Mouse (Mus musculus) T-helper 2 cell (primary cell): ENCODE measurements around the gene Rusc1.

Experiments used
- in situ Hi-C: fragments of 300-600 bp; cut with MboI, MseI; formaldehyde crosslinking; loops from one replicate; pipeline ENCODE4 v1.15.1; 2025; ENCODE audit warnings: high pct_unique_total_duplicates

Rusc1 gene

GRCm38 (mm10) chr3:89093175-89093574 lies at the start of gene Rusc1:
Rusc1 (minus strand) TSS chr3:89093311.
- in situ Hi-C loops: loop anchor here (5.0 kb wide), 1 partner anchor 59 kb away; no protein-coding TSS in a partner anchor

- in situ Hi-C loops: no loop called here
Observed at GRCm38 (mm10) chr3:89136365-89136764, 43.3 kb upstream of the Rusc1 start.

- in situ Hi-C loops: no loop called here
Observed at GRCm38 (mm10) chr3:89135958-89136357, 42.8 kb upstream of the Rusc1 start, which contains the start of gene Pklr. Pklr (plus strand) TSS chr3:89136142.

GRCm38 (mm10) chr3:89133752-89134151 lies 40.6 kb upstream of the Rusc1 start:
- in situ Hi-C loops: no loop called here

DNA sequence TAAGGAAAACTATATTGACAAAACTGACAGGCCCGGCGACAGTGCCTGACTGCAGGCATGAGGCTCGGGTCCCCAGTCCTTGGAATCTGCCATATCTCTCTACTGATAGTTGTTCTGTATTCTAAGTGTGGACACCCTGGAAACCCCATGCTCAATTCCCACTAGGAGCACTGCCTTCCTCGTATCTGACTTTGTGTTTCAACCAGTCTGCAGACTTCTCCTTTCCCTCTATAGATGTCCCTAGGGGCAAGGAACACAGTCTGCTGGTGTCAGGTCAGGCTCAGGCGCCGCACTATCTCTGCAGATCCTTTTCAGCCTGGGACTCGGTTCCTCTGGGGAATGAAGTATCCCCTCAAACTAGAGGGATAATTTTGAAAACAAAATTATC lies 39.9 kb upstream of the Rusc1 start:
- in situ Hi-C loops: no loop called here

DNA sequence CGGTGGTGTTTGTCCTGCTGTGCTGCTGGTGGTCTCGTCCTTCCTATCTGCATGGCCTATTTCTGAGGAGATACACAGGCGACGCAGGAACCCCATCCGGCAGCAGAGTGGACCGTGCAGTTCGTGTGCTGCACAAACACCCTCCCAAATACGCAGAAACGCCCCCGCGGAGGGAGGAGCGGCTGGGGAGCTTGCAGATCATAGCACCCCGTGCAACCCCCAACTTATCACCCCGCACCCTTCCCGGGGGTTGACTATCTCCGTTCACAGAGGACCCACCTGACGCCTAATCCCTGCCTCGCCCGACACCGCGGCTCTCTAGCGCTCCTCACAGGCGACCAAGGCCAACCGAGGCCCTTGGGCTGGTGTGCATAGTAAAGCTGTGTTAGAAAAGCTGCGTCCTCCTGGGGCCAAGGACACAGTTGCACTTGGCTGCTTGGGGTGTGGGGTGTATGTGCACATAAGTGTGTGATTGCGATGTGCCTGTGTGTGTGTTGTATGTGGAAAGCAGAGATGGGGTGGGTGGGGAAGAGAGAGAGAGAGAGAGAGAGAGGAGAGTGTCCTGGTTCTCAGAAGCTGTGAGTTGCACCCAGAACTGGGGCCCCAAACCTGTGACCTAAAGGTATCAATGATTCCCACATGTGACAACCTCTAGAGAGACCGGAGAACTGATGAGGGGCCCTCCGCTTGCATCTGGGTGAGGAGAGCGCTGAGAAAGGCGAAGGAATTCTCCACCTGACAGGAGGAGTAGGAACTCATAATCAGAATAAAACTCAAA lies 39.4 kb upstream of the Rusc1 start:
- in situ Hi-C loops: no loop called here

GRCm38 (mm10) chr3:89131816-89132215 lies 38.7 kb upstream of the Rusc1 start:
- in situ Hi-C loops: no loop called here

DNA sequence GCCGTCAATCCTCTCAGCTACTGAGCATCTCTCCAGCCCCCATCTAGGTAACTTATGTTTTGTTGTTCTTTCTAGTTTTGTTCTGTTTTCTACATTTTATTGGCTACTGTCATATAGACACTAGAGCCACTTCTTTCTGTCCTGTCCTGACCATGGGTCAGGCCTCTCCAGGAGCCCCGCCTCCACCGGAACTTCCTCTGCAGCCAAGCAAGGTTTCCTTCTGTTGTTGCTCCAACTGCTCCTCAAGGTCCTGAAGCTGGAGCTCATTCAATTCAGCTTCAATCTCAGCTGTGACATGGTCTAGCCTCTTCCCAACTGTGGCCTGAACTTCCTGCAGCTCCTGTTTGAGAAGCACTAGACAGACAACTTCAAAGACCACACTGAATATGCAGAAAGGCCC lies 36.8 kb upstream of the Rusc1 start:
- in situ Hi-C loops: no loop called here

- in situ Hi-C loops: no loop called here
Observed at GRCm38 (mm10) chr3:89125981-89126380, 32.9 kb upstream of the Rusc1 start.

- in situ Hi-C loops: no loop called here
Observed at GRCm38 (mm10) chr3:89124241-89124640, 31.1 kb upstream of the Rusc1 start.

GRCm38 (mm10) chr3:89123313-89123712 lies 30.2 kb upstream of the Rusc1 start:
- in situ Hi-C loops: no loop called here

DNA sequence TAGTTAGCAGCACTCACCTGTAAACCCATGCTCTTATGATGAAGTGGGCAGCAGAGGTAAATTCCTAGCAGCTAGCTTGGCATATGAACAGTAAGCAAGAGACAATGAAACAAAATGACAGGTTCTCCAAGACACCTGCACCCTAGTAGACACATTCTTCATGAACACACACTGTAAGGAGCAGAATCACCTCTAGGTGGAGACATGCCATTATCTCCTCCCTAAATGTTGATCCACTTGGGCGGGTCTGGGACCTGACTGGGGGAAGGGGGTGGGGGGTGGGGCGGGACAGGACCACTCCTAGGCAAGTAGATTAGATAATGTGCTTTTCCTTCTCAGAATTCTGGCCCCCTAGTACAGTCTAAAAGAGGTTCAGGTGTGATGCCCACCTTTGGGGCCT lies 22.4 kb upstream of the Rusc1 start:
- in situ Hi-C loops: loop anchor here (5.0 kb wide), 1 partner anchor 42 kb away; no protein-coding TSS in a partner anchor

- in situ Hi-C loops: no loop called here
Observed at GRCm38 (mm10) chr3:89113058-89113457, 19.9 kb upstream of the Rusc1 start.

GRCm38 (mm10) chr3:89108146-89108545 lies 15.0 kb upstream of the Rusc1 start:
- in situ Hi-C loops: no loop called here

DNA sequence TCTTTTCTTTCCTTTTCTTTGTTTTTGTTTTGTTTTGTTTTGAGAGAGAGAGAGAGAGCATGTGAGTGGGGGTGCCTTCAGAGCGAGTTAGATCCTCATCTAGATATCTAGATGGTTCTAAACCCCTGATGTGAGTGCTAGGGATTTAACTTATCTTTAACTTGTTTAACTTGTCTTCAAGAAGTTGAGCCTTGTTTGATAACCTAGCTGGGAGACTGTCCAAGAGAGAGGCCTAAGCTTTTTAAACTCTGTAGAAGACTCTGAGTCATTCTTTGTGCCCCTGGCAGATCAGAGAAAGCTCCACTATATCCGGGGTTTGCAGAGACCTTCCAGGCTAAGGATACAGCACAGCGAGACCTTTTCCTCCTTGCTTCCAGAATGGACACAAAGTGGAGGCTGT lies 14.4 kb upstream of the Rusc1 start:
- in situ Hi-C loops: no loop called here

- in situ Hi-C loops: no loop called here
Observed at GRCm38 (mm10) chr3:89106881-89107280, 13.8 kb upstream of the Rusc1 start.

DNA sequence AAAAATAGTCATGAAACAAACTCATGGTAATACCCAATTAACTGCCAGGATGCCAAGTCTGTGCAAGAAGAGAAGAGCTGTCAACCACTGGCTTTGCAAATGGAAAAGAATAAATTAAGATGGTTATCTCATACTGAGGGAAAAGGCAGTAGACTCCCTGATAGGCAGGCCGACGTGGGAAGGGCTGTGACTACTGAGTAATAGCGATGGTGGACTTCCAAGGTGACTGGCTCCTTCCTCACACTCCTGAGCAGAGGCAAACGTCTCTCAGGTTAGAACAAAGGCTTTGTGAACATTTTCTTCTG lies 10.1 kb upstream of the Rusc1 start:
- in situ Hi-C loops: no loop called here

DNA sequence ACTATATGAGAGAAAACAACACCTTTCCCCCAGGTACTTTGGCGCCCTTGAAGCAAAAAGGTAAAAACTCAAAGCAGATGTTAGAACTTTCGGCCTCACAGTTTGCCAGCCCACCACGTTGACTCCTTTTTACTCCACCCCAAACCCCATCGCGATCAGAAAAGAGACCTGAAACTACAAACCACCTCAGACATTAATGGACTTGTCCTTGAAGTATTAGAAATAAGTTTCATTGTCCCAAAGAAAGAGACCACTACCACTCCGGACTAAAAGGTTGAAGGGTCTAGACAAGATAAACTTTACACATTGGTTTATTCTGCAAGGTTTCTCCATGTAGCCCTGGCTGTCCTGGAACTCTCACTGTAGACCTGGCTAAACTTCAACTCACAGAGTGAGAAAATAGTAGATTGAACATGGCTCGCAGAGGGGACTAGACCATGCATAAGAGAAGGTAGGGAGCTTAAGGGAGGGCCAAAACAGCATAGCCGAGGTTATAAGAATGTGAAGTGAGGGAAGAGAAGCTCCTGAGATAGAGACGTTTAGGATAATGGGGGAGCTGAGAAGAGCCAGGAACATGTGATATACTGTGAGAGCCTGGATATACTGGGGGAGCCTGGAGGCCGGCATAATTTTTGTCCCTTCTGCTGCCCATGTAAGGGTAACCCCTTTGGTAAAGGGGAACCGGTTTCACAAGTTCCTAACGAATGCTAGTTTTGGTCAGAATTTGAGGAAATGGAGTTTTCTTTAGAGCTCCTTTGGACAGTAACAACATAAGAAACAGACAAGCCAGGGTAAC lies 9.6 kb upstream of the Rusc1 start:
- in situ Hi-C loops: no loop called here

DNA sequence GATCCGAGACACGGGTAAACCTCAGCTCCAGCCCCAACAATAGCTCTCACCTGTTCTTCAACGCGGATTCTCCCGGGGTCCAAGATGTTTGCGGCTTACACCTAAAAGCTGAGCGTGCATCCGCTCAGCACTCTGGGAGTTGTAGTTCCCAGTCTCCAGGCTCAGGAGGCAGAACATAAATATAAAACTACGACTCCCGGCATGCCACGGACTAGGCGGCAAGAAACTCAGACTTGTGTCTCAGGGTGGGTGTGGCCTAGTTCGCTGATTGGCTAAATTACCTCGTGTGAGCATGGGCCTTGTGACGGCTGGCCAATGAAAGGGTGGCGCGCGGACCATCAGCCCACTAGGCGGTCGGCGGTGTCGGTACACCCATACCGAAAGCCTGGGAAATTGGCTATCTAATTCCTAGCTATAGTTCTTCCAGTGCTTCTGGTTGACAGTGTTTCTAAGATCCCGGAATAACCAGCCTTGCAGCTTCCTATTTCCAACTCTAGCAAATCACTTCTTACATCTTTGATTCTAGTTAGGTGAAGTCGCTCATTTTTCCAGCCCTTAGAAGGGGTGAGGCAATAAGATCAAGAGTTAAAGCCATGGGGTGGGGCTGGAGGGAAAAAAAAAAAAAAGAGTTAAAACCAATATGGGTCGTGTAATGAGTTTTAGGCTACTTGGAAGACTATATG lies 8.8 kb upstream of the Rusc1 start, which contains the start of gene Fdps:
Fdps (minus strand) TSS at position 148 of the 683 bp plus-strand sequence.
- in situ Hi-C loops: no loop called here

- in situ Hi-C loops: no loop called here
Observed at GRCm38 (mm10) chr3:89101459-89101811, 8.3 kb upstream of the Rusc1 start.

DNA sequence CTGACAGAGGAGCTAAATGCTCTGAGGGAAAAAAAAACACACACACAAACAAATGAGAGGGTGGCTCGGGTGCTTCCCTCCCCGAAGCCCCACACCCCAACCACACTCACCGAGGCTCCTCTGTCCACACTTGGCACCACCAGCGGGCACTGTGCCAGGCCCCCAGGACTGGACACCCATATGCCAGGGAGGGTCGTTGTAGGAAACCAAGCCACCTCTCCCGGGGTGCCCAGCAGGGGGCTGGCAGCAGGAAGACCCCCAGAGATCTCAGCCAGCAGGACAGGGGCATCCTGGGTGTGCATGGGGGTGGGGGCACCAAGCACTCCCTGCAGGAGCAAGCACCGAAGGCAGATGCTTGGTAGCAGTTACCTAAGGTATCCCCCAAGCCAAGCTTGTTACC lies 7.7 kb upstream of the Rusc1 start, which contains the start of gene Gm43738:
Gm43738 (minus strand) TSS at position 289 of the 400 bp plus-strand sequence.
- in situ Hi-C loops: no loop called here

GRCm38 (mm10) chr3:89094021-89094420 lies 910 bp upstream of the Rusc1 start:
- in situ Hi-C loops: loop anchor here (5.0 kb wide), 1 partner anchor 58 kb away; no protein-coding TSS in a partner anchor
